Mouse (Mus musculus) stomach, postnatal 0 days (tissue): ENCODE measurements around the gene Pabpn1l. TPM values are rescaled to one million over a fixed set of nuclear protein-coding genes. Genes with fewer than 3 reads are reported as not detected.

Experiments
- ATAC-seq: fragments of 200-750 bp; cut with Nextera tagmentation; 2 replicates; pipeline ENCODE4 v1.8.0; 2017; ENCODE audit not compliant: low FRiP score, low TSS enrichment
- DNase-seq: peaks from one replicate; pipeline ENCODE4 v3.0.0-alpha.2; 2016; ENCODE audit warnings: low spot score
- H3K27ac ChIP-seq: fragments of 300-500 bp; sonication (generic); replicated peaks from 2 replicates; pipeline ENCODE4 v1.5.1; 2014; ENCODE audit warnings: mild to moderate bottlenecking, control low read depth
- H3K27me3 ChIP-seq: fragments of 300-500 bp; sonication (generic); 2 replicates; pipeline ENCODE4 v1.6.1; 2014; ENCODE audit warnings: low read length; ENCODE audit not compliant: control insufficient read depth, insufficient read depth
- H3K36me3 ChIP-seq: fragments of 300-500 bp; sonication (generic); 2 replicates; pipeline ENCODE4 v1.6.1; 2014; ENCODE audit warnings: low read length, mixed read lengths; ENCODE audit not compliant: control insufficient read depth, insufficient read depth
- H3K4me1 ChIP-seq: fragments of 300-500 bp; sonication (generic); replicated peaks from 2 replicates; pipeline ENCODE4 v1.6.1; 2014; ENCODE audit warnings: antibody characterized with exemption; ENCODE audit not compliant: control insufficient read depth, insufficient read depth
- H3K4me2 ChIP-seq: fragments of 300-500 bp; sonication (generic); replicated peaks from 2 replicates; pipeline ENCODE4 v1.6.1; 2014; ENCODE audit warnings: low read depth, mild to moderate bottlenecking, control low read depth, moderate library complexity
- H3K4me3 ChIP-seq: fragments of 300-500 bp; sonication (generic); 2 replicates; pipeline ENCODE4 v1.5.1; 2014; ENCODE audit warnings: low read depth, low read length, control low read depth
- H3K9ac ChIP-seq: fragments of 300-500 bp; sonication (generic); 2 replicates; pipeline ENCODE4 v1.6.1; 2014; ENCODE audit warnings: mild to moderate bottlenecking, low read length, control low read depth, mixed read lengths
- H3K9me3 ChIP-seq: fragments of 300-500 bp; sonication (generic); 2 replicates; pipeline ENCODE4 v1.6.1; 2016; ENCODE audit warnings: low read length; ENCODE audit not compliant: control insufficient read depth
- CTCF ChIP-seq: IDR thresholded peaks from 2 replicates; pipeline ENCODE4 v1.5.1; 2016; ENCODE audit warnings: antibody characterized with exemption, low read depth, mild to moderate bottlenecking, moderate library complexity
- EP300 ChIP-seq: optimal IDR thresholded peaks from 2 replicates; pipeline ENCODE3; 2016; ENCODE audit warnings: antibody characterized with exemption
- WGBS: fragments of 180-500 bp; shearing (Covaris S2); extraction: QIAGEN DNeasy Blood & Tissue Kit; methylation state at CpG from one replicate; pipeline ENCODE4 v1.1.7; 2014; 5-methylcytosine and 5-hydroxymethylcytosine counted together
- microRNA-seq: library from miRNA; unstranded; fragments of <30 nt; microRNA quantifications from one replicate; pipeline ENCODE4, GENCODE M21; 2016
- polyA plus RNA-seq: library from polyadenylated mRNA; unstranded; fragments of >200 nt; fragmentation: Nextera tagmentation; extraction: Ambion mirVana; gene quantifications from 2 replicates; pipeline ENCODE4 v1.2.1, GENCODE M21; 2015

Pabpn1l gene
- polyA plus RNA-seq, 1 experiment from 2014 or later: 0.08 TPM

DNA sequence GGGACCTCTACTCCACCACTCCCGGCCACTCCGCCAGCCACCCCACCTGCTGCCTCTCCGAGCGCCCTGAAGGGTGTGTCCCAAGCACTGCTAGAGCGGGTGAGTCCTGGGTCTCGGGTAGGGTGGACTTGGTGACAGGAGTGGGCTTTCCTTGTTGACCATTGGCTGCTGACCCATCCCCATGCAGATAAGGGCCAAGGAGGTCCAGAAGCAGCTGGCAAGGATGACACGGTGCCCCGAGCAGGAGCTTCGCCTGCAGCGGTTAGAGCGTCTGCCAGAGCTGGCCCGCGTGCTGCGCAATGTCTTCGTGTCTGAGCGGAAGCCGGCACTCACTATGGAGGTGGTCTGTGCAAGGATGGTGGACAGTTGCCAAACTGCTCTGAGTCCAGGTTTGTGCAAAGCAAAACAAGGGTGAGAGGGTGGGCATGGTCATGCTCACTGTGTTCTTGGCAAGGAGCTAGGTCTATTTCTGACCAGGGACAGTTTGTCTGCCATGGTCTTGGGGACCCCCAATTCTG lies 50.7 kb downstream of the Pabpn1l start:
- no peak for ATAC-seq
- Histone ChIP-seq H3K36me3 (peaks cover 11% of the 10 kb centered on the region), H3K9me3 (no peaks in the 10 kb centered on the region), H3K4me3 (no peak overlapping the region), H3K27ac (no peak overlapping the region), H3K4me1 (peaks cover 9% of the 10 kb centered on the region; the same call in 1 of the 2 replicates), H3K9ac (no peak overlapping the region), H3K4me2 (no peak overlapping the region), H3K27me3 (no peaks in the 10 kb centered on the region)
- DNase-seq: peak; percentile 34
- no peak for TF ChIP-seq CTCF
- TF ChIP-seq EP300: no peak
- 89% methylated on average over 17 of the region's 17 CpGs for WGBS

DNA sequence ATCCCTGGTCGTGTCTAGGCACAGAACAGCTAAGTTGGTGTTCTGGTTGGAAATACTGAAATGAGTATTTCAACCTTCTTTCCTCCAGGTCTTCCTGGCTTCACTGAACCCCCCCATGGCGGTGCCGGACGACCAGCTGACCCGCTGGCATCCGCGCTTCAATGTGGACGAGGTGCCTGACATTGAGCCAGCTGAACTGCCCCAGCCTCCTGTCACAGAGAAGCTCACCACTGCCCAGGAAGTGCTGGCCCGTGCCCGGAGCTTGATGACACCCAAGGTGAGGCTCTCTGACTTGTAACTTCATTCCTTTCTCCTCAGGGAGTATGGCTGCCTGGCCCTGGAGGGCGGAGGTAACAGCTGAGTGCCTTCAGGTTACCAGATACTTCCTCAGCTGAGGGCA lies 51.4 kb downstream of the Pabpn1l start:
- ATAC-seq: no peak
- Histone ChIP-seq H3K36me3 (peaks cover 11% of the 10 kb centered on the region), H3K27me3 (no peaks in the 10 kb centered on the region), H3K9me3 (no peaks in the 10 kb centered on the region), H3K9ac (no peak overlapping the region), H3K4me3 (no peak overlapping the region), H3K4me2 (no peak overlapping the region), H3K27ac (no peak overlapping the region), H3K4me1 (peaks cover 12% of the 10 kb centered on the region; the same call in 1 of the 2 replicates)
- no peak for TF ChIP-seq CTCF
- no peak for TF ChIP-seq EP300
- DNase-seq: no peak
- WGBS: 93% methylated on average over 11 of the region's 11 CpGs

DNA sequence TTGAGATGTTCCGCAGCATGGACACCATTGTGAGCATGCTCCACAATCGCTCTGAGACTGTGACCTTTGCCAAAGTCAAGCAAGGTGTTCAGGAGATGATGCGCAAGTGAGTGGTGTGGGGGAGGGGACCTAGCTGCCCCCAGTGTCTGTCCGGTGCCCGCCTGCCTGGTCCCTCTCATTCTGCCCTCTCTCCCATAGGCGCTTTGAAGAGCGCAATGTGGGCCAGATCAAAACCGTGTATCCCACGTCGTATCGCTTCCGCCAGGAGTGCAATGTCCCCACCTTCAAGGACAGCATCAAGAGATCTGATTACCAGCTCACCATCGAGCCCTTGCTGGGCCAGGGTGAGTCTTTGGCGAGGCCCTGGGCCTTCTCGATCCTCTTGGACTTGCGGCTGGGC lies 52.5 kb downstream of the Pabpn1l start:
- DNase-seq (no peak), ATAC-seq (no peak)
- Histone ChIP-seq H3K4me2 (no peak overlapping the region), H3K4me1 (peaks cover 6% of the 10 kb centered on the region; the same call in 1 of the 2 replicates), H3K27ac (no peak overlapping the region), H3K4me3 (no peak overlapping the region), H3K9me3 (no peaks in the 10 kb centered on the region), H3K9ac (no peak overlapping the region), H3K27me3 (no peaks in the 10 kb centered on the region), H3K36me3 (peaks cover 11% of the 10 kb centered on the region)
- 93% methylated on average over 16 of the region's 16 CpGs for WGBS
- TF ChIP-seq CTCF (no peak), EP300 (no peak)

Small RNAs within 50 kb of the gene (microRNA-seq; reads per million reads assigned to microRNA genes)
- gene Mir6396: not detected

Other genes starting within 250 kb of the Pabpn1l start
- 19.4 and 19.8 TPM in 2 replicates for gene Zc3h18, start 246.1 kb downstream of the Pabpn1l start, polyA plus RNA-seq
- gene Il17c, start 200.7 kb downstream of the Pabpn1l start, polyA plus RNA-seq: 0.15 and 0.32 TPM in 2 replicates
- 250 and 267 TPM in 2 replicates for gene Cyba, start 189.8 kb downstream of the Pabpn1l start, polyA plus RNA-seq
- gene Mvd, start 179.3 kb downstream of the Pabpn1l start, polyA plus RNA-seq: 34.6 and 35.7 TPM in 2 replicates
- gene Snai3, start 162.0 kb downstream of the Pabpn1l start, polyA plus RNA-seq: 1.4 and 1.6 TPM in 2 replicates
- 31.2 and 32.2 TPM in 2 replicates for gene Rnf166, start 146.7 kb downstream of the Pabpn1l start, polyA plus RNA-seq
- 33.1 and 34.5 TPM in 2 replicates for gene Ctu2, start 146.6 kb downstream of the Pabpn1l start, polyA plus RNA-seq
- gene Piezo1, start 71.4 kb downstream of the Pabpn1l start, polyA plus RNA-seq: 7.0 and 8.2 TPM in 2 replicates
- gene Cdt1, start 54.7 kb downstream of the Pabpn1l start, polyA plus RNA-seq: 11.8 TPM in 2 replicates
- 311 and 314 TPM in 2 replicates for gene Aprt, start 45.8 kb downstream of the Pabpn1l start, polyA plus RNA-seq
- 8.2 TPM in 2 replicates for gene Galns, start 11.3 kb downstream of the Pabpn1l start, polyA plus RNA-seq
- 48.0 and 49.5 TPM in 2 replicates for gene Trappc2l, start 11.1 kb downstream of the Pabpn1l start, polyA plus RNA-seq
- gene Cbfa2t3, start 76.4 kb upstream of the Pabpn1l start, polyA plus RNA-seq: 1.8 and 2.4 TPM in 2 replicates
- 14.7 and 15.4 TPM in 2 replicates for gene Acsf3, start 152.7 kb upstream of the Pabpn1l start, polyA plus RNA-seq
- 0.23 TPM in 2 replicates for gene Cdh15, start 225.2 kb upstream of the Pabpn1l start, polyA plus RNA-seq